Mouse (Mus musculus) midbrain, embryonic 15.5 days (tissue): ENCODE measurements around the gene Kctd3. TPM values are rescaled to one million over a fixed set of nuclear protein-coding genes. Genes with fewer than 3 reads are reported as not detected.

ENCODE experiments used
- ATAC-seq: fragments of 200-750 bp; cut with Nextera tagmentation; replicated peaks from 2 replicates; pipeline ENCODE4 v1.8.0; 2017; ENCODE audit warnings: moderate TSS enrichment
- H3K27ac ChIP-seq: fragments of 300-500 bp; sonication (generic); 2 replicates; pipeline ENCODE4 v1.5.1; 2015; ENCODE audit warnings: mild to moderate bottlenecking, inconsistent platforms
- H3K27me3 ChIP-seq: fragments of 300-500 bp; sonication (generic); replicated peaks from 2 replicates; pipeline ENCODE4 v1.6.1; 2015; ENCODE audit warnings: inconsistent platforms
- H3K36me3 ChIP-seq: fragments of 300-500 bp; sonication (generic); replicated peaks from 2 replicates; pipeline ENCODE4 v1.6.1; 2015; ENCODE audit warnings: inconsistent platforms
- H3K4me1 ChIP-seq: fragments of 300-500 bp; sonication (generic); 2 replicates; pipeline ENCODE4 v1.6.1; 2015; ENCODE audit warnings: inconsistent platforms
- H3K4me2 ChIP-seq: fragments of 300-500 bp; sonication (generic); 2 replicates; pipeline ENCODE4 v1.6.1; 2015; ENCODE audit warnings: inconsistent platforms, mild to moderate bottlenecking, moderate library complexity
- H3K4me3 ChIP-seq: fragments of 300-500 bp; sonication (generic); 2 replicates; pipeline ENCODE4 v1.5.1; 2015; ENCODE audit warnings: mild to moderate bottlenecking, inconsistent platforms
- H3K9ac ChIP-seq: fragments of 300-500 bp; sonication (generic); 2 replicates; pipeline ENCODE4 v1.6.1; 2015; ENCODE audit warnings: mild to moderate bottlenecking, inconsistent platforms
- H3K9me3 ChIP-seq: fragments of 300-500 bp; sonication (generic); 2 replicates; pipeline ENCODE4 v1.6.1; 2016; ENCODE audit warnings: inconsistent platforms
- WGBS: fragments of 180-500 bp; shearing (Covaris S2); methylation state at CpG from one replicate; pipeline ENCODE4 v1.1.7; 2015; ENCODE audit warnings: mixed read lengths; 5-methylcytosine and 5-hydroxymethylcytosine counted together
- polyA plus RNA-seq: library from polyadenylated mRNA; unstranded; fragments of >200 nt; fragmentation: Nextera tagmentation; extraction: Ambion mirVana; gene quantifications from 2 replicates; pipeline ENCODE4 v1.2.1, GENCODE M21; 2015

Gene Kctd3
- polyA plus RNA-seq, 1 experiment from 2014 or later, result 54.5 TPM

- H3K4me3 ChIP-seq, result no peak overlapping the region
- no peak overlapping the region for H3K27ac ChIP-seq
- WGBS, result 85% methylated on average over 11 of the region's 11 CpGs
- no peaks in the 10 kb centered on the region for H3K36me3 ChIP-seq
- no peak overlapping the region for H3K9ac ChIP-seq
- H3K4me2 ChIP-seq, result no peak overlapping the region
- no peak for ATAC-seq
- H3K27me3 ChIP-seq, result no peaks in the 10 kb centered on the region
- no peaks in the 10 kb centered on the region for H3K9me3 ChIP-seq
- H3K4me1 ChIP-seq, result no peaks in the 10 kb centered on the region
Observed at GRCm38 (mm10) chr1:188946849-188947248, 60.8 kb downstream of the Kctd3 start.

DNA sequence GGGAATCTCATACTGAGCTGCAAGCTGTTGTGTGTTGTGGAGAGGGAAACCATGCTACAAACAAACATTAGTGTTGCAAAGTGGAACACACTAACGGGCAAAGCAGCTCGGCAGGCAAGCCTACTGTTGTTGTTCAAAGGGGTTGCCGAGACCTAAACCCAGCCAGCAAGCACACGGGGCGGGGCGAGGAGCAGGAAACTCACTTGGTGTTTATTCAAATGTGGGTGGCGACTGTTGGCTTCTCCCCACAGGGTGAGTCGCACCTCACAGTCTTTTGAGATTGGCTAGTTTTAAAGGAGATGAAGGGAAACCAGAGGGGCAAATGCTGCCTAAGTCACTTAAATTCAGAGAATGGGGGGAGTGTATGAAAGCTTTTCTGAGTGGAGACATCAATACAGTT, 62.3 kb downstream of the Kctd3 start:
- H3K27me3 ChIP-seq, result no peaks in the 10 kb centered on the region
- 51% methylated on average over 8 of the region's 8 CpGs for WGBS
- H3K9ac ChIP-seq, result no peak overlapping the region
- no peaks in the 10 kb centered on the region for H3K9me3 ChIP-seq
- no peak for ATAC-seq
- no peak overlapping the region for H3K27ac ChIP-seq
- H3K36me3 ChIP-seq, result no peaks in the 10 kb centered on the region
- no peak overlapping the region for H3K4me2 ChIP-seq
- no peaks in the 10 kb centered on the region for H3K4me1 ChIP-seq
- H3K4me3 ChIP-seq, result no peak overlapping the region

- 67% methylated on average over 14 of the region's 14 CpGs for WGBS
- Histone ChIP-seq H3K4me1 (no peaks in the 10 kb centered on the region), H3K4me2 (no peak overlapping the region), H3K9me3 (no peaks in the 10 kb centered on the region), H3K27ac (no peak overlapping the region), H3K36me3 (no peaks in the 10 kb centered on the region), H3K27me3 (no peaks in the 10 kb centered on the region), H3K4me3 (no peak overlapping the region), H3K9ac (no peak overlapping the region)
- ATAC-seq, result 0 out of 2 replicates have a peak, but pooled peaks have one; percentile 39
Observed at GRCm38 (mm10) chr1:188937246-188937780, 70.3 kb downstream of the Kctd3 start.
